Mouse (Mus musculus) adrenal gland, postnatal 4 days (tissue): ENCODE results near the gene Spats2l. TPM values are rescaled to one million over a fixed set of nuclear protein-coding genes. Genes with fewer than 3 reads are reported as not detected.

Experiments used
- DNase-seq, 2 experiments: peaks; one replicate each; pipeline ENCODE4 v3.0.0; 2021 to 2022; ENCODE audit warnings: low spot score in 2 of 2, mixed read lengths in 2 of 2
- total RNA-seq, 2 experiments: library from RNA; stranded (reverse); gene quantifications; 2 replicates each; pipeline ENCODE4 v1.2.3; 2021

Gene Spats2l
- total RNA-seq, 2 experiments from 2014 or later: 20.7 to 22.2 TPM

- DNase-seq: no peak
Measured at GRCm38 (mm10) chr1:57824966-57825759, 51.2 kb downstream of the Spats2l start.

DNA sequence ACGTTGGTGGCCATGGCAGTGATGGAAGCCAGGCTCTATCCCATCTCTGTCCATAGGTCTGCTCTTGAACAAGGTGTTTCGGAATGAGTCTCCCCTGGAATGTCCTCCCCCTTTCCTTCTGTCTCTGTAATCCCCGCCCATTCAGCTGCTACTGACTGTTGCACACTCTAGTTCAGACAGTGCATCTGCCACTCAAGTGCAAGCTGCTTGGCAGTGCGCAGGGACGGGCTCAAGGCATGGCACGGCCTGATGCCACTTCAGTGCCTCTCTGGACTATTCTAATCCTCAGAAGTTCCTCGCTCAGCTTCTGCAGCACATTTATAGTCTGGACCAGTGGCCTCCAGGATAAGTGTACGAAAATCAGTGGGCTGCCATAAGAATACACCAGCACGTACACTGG lies 52.3 kb downstream of the Spats2l start:
- no peak for DNase-seq

DNA sequence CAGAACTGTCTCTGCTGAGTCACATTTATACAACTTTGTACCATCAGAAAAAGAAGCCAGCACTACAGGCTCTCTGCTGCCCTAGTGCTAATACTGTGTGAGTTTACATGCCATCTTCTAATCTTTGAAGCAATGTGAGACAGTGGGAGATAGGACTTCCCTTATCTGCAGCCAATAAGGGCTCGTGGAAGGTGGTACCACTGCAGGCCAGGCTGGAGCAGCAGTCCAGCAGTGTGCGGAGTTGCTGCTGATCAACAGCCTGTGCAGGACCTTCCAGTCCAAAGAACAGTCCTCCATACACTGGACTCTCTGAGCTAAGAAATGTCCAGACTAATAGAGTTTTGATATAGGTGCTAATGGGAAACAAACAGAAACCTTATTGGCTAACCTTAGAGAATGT lies 59.2 kb downstream of the Spats2l start:
- no peak for DNase-seq

DNA sequence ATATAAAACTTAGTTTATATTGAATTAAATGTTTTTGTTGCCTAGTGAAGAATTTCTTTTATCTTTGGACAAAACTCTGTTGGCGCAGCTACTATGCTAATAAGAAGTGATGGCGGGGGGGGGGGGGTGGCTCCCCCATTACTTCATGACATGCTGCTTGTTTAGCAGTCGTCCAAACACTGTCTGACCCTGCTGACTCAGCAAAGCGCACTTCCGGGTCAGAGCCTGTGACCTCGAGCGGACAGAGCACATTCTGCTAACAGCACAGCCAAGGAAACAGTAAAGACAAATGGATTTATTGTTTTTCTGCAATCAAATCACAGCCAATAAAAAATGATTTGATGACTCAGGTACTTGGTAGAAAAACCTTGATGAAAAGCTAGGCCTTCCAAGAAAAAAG lies 61.2 kb downstream of the Spats2l start:
- DNase-seq: no peak

- no peak for DNase-seq
Measured at GRCm38 (mm10) chr1:57836686-57837317, 62.8 kb downstream of the Spats2l start.

DNA sequence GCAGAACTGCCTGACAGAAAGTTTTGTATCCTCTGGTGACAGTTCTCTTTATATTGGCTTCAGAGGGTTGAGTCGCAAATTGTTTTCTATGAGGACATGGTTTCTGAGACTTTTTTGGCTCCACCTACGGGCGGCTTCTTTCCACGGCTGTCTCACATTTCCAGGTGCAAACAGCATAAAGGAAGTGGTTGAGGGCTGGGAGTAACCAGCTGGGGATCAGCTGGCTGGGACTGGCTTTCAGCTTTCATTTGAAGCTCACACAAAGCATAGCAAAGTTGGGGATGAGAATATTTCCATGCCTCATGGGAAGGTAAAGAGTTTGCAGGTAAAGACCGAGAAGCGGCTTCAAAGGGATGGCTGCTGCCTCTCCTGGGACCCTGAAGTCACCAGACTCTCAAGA lies 65.9 kb downstream of the Spats2l start:
- DNase-seq: no peak

GRCm38 (mm10) chr1:57845054-57845722 lies 71.2 kb downstream of the Spats2l start:
- DNase-seq: no peak

- DNase-seq: no peak
Measured at GRCm38 (mm10) chr1:57846856-57847698, 73.1 kb downstream of the Spats2l start.

GRCm38 (mm10) chr1:57849087-57849486 lies 75.1 kb downstream of the Spats2l start:
- no peak for DNase-seq

GRCm38 (mm10) chr1:57849916-57850315 lies 76.0 kb downstream of the Spats2l start:
- DNase-seq: no peak

DNA sequence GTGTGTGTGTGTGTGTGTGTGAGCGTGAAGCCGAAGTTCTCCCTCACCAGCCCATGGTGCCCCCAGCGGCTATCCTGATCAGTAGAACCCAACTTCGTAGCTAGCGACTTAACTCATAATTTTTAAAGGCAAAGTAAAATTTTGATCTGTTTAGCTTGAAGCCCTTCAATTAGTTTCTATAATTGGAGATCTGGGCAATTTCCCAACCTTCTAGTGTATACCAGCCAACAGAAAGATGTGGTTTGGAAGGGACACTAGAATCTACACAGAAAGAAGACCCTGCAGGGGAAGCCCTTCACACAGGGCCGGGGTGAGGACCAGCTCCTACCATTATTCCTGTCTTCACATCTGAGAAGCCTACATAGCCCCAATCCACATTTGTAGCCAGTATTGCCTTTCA lies 77.9 kb downstream of the Spats2l start:
- no peak for DNase-seq

DNA sequence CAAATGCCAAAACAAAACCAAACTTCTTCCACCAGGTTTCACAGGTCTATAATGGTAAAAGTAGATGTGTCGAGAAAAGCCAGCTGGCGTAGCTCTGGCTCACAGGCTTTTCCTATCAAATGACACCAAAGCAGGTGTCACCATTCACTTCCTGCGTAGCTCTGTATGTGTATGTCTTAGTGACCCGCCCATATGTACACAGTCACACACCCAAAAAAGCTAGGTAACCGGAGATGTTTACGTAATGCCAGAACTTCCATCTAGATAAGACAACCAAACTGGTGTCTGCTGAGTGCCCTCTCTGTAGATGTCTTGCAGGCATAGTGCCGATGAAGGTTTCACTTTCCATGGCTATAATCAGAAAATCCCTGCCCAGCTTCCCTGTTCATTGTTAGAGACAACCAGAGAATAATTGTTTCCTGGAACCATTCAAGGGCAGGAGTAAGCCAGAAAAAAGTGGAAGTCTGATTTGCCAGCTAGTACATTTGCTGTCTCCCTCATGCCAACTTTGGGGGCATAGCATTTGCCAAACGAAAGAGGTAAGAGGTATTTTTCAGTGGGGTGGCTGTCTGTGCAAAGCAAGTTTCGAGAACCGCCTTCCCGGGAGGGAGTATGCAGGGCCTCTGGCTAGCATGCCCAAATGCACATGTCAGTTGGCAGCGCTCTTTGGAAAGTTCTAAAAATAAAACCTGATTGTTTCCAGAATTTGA lies 78.8 kb downstream of the Spats2l start:
- no peak for DNase-seq

DNA sequence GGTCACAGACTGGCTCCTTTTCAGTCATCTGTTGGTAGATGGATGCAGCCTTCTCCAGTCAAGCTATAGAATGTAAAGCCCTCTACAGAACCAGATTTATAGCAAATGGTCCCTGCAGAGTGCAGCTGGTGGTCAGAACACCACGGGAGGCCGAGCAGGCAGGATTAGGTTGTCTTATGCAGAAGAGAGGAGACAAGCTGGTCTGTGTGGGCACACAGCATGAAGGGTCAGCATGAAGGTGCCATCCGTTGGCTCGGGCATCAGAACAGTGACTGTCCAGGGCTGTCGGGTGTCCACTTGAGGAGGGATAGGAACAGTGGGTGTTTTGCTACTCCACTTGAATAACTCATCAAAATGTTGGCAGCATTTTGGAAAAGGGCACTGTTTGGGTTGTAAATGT lies 83.8 kb downstream of the Spats2l start:
- no peak for DNase-seq

DNA sequence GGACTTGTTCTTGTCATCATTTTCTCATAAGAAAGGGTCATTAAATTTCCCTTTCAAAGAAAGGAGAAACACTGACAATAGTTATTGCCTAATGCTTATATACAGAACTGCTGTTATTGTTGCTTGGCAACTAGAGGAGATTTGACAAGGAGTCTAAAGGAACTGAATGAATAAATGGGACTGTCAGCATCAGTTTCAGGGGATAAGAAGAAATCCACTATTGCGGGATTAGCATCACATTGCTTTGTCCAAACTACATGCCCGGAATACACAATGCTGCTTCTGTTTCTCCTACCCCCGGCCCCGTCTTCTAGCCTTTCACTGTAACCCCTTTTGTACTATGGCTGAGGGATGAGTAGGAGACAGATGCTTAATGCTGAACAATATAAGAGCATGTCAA lies 88.1 kb downstream of the Spats2l start:
- no peak for DNase-seq

- no peak for DNase-seq
Measured at GRCm38 (mm10) chr1:57868651-57869050, 94.7 kb downstream of the Spats2l start.

DNA sequence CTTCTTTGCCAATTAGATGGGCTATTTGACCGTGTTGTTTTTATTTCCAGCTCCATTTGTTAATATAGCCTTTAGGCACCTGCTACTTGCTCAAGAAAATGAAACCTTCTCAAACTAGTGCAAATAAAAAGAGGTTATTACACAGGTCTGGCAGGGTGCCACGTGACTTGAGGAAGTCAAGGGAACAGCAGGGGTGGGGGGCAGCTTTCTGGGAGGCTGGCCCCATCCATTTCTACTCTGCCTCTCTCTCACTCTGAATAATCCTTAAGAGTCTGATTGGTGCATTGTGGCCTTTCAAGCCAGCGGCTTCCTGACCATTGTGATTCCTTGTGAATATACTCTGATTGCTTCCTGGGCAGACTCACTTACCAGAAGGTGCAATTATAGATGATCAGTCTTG lies 98.0 kb downstream of the Spats2l start:
- no peak for DNase-seq

DNA sequence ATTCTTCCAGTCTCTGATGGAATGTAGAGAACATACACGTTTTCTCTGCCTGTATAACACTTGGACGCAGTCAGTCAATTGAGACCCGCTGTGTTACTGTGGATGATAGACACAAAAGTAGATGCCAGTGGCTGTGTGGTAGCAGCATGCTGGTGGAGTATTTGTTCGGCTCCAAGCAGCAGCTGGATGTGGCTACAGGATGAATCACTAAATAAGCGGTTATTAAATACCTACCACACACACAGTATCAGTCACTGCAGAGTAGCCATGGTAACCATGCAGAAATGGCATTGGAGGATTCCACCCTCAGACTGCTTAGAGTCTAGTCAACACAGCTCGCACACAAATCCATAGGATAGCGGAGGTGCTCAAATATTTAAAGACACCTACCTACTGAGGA lies 100.0 kb downstream of the Spats2l start:
- no peak for DNase-seq

DNA sequence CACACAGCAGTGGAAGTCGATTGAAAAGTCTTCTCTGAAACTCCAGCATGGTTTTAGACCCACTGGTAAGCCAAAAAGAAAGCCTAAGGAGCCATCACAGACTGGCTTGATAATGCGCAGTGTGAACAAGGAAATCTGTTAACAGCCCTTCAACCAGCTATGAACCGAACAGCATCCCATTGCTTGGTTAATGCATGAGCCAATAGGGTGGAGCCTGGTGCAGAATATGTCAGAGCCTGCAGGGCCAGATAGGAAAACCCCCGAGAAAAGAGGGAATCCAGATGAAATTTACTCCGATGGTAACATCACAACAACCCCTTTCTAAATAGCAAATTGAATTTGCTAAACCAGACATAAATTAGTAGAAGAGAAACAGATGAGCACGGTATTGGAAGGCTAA lies 101.1 kb downstream of the Spats2l start:
- no peak for DNase-seq

DNA sequence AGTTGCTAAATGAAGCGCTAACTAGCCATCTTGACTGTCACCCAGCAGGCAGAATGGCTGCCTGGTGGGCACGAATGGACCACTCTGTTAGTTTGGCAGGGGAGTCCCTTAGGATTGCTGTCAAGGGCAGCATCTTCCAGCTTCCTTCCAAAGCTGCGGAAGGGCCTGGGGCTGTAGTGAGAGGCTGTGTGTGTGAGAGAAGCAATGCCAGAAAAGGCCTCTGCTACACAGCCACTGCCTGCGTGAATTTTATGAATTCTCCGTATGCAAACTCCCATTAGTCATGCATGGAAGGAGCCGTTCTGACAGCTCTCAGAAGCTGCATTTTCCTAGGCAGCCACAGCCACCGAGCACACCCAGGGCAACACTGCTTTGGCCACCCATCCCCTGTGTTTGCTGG lies 101.5 kb downstream of the Spats2l start:
- DNase-seq: no peak

DNA sequence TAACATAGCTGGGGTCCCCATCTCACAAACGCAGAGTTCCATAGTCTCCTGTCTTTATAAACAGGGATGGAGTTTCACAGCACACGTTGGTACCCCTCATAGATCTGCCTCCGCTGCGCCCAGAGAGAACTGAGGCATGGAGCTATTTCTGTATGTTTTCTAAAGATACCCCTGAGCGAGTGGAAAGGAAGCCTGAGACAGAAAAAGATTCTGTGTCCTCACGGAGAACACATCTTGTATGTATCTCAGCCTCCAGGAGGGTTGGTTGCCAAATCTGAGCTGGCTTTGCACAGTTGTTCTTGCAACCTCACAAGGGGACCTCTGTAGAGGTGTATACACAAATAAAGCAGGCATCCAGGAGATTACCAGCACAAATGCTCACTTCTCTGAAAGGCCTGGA lies 105.0 kb downstream of the Spats2l start:
- DNase-seq: no peak

GRCm38 (mm10) chr1:57884867-57885266 lies 110.9 kb downstream of the Spats2l start:
- DNase-seq: no peak
